Mouse (Mus musculus): Measurements from ENCODE around the gene Crabp2.
"Not testable (repeated sequence)": the region's sequence is repeated elsewhere in the genome, so short reads cannot be mapped to it uniquely, and the experiment has no call there.

The Crabp2 gene

GRCm38 (mm10) chr3:87948378-87949265, at the start of gene Crabp2:
Gene Crabp2 (plus strand): TSS chr3:87948666.
- DNase-seq = no peak

DNA sequence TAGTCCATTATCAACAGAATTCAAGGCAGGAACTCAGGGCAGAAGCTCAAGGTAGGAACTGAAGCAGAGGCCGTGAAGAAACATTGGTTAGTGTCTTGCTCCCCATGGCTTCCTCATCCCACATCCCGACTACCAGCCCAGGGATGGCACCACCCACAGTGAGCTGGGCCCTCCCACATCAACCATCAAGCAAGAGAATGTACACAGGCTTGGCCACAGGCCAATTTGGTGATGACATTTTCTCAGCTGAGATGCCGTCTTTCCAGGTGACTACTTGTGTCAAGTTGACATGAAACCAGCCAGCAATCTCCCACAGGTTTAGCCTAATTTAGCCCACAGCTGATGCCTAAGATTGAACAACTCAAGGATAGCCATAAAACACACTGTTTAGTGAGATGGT, 49.2 kb upstream of the Crabp2 start:
- DNase-seq = no peak

DNA sequence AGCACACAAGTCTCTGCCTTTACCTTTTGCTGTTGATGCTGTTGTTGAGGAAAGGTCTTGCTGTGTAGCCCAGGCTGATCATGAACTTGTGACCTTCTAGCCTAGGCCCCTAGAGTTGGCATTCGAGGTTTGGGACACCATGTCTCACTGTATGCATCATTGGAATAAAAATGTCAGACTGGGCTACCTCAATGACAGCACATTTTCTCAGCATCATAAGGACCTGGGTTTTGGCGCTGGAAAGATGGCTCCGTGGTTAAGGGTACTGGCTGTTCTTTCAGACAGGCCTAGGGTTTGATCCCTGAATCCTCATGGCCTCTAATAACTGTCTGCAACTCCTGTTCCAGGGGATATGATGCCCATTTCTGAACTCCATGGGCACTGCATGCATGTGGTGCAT, 48.7 kb upstream of the Crabp2 start:
- no peak for DNase-seq

DNA sequence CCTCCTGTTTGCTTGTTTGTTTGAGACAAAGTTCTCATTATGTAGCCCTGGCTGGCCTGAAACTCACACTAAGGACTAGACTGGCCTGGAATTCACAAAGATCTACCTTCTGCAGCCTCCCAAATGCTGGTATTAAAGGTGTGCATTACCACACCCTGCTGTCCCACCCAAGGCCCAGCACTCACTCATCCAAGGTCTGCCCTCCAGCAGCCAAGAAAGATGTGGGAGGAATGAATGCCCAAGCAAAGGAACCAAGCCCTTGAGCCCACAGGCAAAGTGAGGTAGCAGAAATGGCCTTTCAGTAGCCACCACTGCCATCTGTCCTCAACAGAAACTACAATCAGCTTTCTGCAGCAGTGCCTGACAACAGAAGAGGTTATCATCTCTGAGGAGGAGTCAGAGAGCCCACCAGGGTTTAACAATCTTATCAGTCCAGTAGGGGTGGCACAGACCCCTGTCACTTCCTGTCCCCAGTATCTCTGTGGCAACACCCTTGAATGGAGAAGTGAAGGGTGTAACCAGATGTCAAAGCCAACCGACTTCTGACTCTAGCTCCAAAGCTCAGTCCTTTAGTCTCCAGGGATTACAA, 47.3 kb upstream of the Crabp2 start:
- no peak for DNase-seq

DNA sequence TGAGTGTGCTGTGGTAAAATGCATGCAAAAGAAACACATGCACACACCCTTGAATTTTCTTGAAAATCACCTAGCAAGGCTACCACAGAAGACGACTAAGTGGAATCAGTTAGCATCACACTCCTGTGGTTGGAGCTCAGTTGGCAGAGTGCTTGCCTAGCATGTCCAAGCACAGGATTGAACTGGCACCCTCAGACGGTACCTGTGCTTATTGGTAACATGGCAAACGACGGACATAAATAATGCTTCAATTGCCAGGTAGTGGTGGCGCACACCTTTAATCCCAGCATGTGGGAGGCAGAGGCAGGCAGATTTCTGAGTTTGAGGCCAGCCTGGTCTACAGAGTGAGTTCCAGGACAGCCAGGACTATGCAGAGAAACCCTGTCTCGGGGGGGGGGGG, 46.5 kb upstream of the Crabp2 start:
- DNase-seq = not testable (repeated sequence)

DNA sequence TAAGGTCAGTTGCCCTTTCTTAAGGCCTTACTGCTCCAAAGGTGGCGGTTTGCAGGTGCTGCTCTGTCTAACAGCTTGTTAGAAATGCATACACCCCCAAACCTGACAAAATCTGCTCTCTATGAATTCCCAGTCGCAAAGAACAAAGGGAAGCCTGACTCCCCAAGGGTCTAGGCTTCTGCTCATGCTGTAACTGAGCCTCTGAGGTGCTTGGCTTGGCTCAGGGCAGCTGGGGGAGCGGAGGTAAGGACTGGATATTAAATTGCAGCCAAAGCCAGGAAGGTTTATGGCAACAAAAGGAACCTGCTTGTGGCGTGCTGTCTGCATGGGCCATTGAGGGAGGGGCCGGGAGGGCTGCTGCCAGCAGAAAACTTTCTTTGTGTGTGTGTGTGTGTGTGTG, 44.6 kb upstream of the Crabp2 start:
- DNase-seq = no peak

GRCm38 (mm10) chr3:87905880-87906485, 42.5 kb upstream of the Crabp2 start, which contains the start of gene Hdgf:
Gene Hdgf (plus strand): TSS chr3:87906321.
- DNase-seq = peak; percentile 95 to 96

- peak; percentile 71 to 79 for DNase-seq
Observed at GRCm38 (mm10) chr3:87906601-87906980, 41.9 kb upstream of the Crabp2 start.

- peak; percentile 44 to 48 for DNase-seq
Observed at GRCm38 (mm10) chr3:87906981-87907857, 41.2 kb upstream of the Crabp2 start.

DNA sequence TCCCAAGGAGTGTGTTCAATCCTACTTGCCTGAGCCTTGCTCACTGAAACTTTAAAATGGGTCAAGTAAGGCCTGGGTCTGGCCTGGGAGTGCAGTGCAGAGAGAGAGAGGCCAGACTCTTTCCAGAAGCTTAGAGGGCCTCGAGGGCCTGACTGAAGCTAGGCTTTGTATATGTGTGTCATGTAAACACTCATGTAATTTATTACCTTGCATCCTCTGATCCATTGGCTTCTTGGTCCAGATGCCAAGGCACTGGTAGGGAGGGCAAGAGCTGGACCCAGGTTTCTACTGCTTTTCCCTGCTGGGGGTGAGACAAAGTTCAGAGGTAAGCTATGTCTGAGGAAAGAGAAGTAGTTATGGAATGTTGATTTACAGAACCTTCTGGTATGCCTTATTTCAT, 40.6 kb upstream of the Crabp2 start:
- DNase-seq = peak in 1 of 2 experiments; percentile 16

- DNase-seq = peak in 1 of 2 experiments; percentile 3
Observed at GRCm38 (mm10) chr3:87909381-87909780, 39.1 kb upstream of the Crabp2 start.

DNA sequence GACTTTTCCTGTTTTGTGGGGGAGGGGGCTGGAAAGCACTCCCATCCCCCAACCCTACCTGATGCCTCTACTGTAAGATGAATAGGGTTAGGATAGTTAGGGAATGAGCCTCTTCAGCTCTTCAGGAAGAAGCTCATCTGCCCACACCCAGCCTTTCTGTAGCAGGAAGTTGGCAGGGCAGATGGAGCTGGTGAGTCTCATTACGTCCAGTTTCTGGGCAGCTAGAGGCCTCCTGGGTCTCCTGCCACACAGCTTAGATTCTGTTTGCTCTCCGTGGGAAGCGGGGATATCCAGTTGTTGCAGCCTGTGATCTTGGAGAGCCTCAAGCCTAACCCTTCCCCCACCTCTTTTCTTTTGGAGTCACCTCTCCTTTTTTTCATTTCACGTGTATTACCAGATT, 38.6 kb upstream of the Crabp2 start:
- DNase-seq = peak in 1 of 2 experiments; percentile 24

DNA sequence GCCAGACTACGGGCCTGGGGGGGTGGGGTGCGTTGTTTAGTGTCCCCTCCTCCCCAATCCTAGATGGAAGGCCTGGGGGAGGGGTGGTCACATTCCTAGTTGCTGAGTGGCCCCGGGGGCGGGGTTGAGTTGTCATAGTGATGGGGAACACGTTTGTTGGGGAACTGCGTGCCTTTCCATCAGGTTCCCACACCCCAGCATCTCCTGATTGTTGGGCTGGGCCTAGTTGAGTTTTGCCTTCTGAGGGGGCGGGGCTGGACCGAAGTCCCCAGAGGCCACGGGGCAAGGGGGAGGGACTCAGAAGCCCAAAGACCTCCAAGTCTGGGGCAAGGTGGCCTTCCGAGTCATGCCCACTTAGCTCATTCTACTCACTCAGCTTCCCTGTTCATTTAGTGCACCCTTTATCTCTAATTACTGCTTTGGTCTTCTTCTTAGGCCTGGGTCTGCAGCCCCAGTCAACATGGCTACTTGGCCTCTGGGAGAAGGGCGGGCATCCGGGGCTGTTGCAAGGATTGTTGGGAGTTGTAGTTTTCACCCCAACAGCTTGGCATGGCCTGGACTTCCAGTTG, 37.8 kb upstream of the Crabp2 start:
- DNase-seq = peak; percentile 67 to 74

DNA sequence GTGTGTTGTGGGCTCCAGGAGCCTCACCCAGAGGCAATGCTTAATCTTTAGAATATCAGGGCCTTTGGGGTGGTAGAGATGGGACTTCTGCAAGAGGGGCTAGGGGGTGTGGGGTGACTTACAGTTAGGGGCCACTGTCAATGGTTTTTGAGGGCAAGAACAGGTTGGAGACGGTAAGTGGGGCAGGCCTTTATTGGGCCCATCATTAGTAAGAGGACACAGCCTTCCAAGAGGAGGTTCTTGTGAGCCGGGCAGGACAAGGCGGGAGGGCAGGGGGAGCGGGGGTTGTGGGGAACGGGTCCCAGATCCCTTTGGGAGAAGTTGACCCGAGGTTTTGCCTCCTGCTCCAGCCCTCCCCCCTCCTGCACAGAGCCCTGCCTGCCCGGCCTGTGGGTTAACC, 35.0 kb upstream of the Crabp2 start:
- DNase-seq = no peak

GRCm38 (mm10) chr3:87913891-87914290, 34.6 kb upstream of the Crabp2 start:
- no peak for DNase-seq

- DNase-seq = no peak
Observed at GRCm38 (mm10) chr3:87916990-87917389, 31.5 kb upstream of the Crabp2 start.

- DNase-seq = no peak
Observed at GRCm38 (mm10) chr3:87918551-87918950, 29.9 kb upstream of the Crabp2 start.

GRCm38 (mm10) chr3:87919336-87920108, 28.9 kb upstream of the Crabp2 start, which contains the start of gene Mrpl24:
Gene Mrpl24 (plus strand): TSS chr3:87919506.
- peak; percentile 81 to 86 for DNase-seq

- no peak for DNase-seq
Observed at GRCm38 (mm10) chr3:87920270-87920943, 28.1 kb upstream of the Crabp2 start.

DNA sequence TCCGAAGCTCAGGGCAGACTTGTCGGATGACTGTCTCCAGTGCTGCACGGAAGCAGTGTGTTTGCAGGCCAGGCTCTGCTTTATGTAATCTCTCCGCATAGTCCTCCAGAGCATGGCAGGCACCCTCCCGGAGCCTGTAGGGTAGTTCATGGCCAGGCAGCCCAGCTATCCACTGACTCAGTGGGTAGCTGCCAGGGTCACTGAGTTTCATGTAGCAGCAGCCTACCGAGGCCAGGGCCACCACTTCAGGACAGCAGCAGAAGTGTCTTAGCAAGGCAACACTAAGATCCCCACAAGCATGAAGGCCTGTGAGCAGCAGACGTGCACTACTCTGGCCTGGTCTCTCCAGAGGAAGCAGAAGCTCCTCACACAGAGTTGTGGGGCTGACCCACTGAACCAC, 23.5 kb upstream of the Crabp2 start:
- DNase-seq = no peak

DNA sequence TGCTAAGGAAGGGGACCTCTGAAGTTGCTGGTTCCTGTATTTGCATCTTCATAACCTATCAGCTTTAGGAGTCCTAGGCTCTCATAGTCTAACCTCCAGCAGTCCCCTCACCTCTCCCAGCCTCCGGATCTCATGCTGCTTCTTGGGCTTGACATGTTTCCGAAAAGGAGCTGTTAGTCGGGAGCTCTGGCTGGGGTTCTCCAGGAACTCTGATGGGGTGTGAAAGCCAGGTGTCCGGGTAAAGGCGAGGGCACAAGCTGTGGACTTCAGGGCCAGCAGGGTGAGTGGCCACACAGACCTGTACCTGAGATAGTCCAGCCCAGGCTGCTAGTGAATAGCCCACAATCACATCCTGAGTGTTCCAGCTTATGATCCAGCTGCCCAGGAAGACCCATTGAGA, 21.0 kb upstream of the Crabp2 start:
- no peak for DNase-seq
